In the genomic region with DNA sequence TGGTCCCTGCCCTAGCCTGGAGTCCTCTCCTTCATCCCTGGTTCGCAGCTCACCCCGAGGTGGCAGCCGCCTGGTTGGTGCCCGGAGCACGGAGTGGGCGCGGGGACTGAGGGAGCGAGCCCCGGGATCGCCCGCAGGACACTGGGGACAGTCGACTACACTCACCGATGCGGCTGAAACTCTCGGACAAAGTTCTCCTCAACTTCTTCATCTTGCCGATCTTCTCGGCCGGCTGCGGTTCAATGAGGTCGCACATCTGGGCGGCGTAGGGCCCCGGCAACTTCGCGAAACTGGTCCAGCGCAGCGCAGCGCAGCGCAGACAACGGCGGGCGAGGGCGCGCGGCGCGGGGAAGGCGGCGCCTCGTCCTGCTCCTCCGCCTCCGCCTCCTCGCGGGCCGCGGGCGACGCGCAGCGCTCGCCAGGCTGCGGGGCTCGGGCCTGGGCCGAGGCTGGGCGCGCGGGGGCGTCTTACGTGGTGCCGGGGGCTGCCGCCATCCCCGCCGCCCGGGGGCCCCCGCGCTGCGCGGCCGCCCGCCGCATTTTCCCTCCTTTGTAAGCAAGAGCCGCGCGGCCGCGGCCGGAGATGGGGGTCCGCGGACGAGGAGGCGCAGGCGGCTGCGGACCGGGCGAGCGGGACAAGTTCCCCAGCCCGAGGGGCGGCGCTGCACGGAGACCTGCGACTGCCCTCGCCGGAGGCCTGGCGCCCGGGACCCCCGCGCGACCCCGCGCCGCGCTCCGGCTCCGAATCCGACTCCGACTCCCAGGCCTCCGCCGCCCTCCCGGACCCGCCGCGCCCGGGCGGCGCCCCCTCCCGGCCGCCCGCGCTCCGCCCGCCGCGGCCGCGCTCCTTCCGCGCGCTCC, we compare ENCODE assay signal across 8 mouse cellular contexts. TPM values are rescaled to one million over a fixed set of nuclear protein-coding genes. Genes with fewer than 3 reads are reported as not detected.
DNase-seq lines count a peak whose midpoint lies in the region; ATAC-seq and TF ChIP-seq lines count a peak whose summit lies in the region.

No protein-coding gene starts in this region.

- peak overlapping the region; percentile 81 for H3K4me2 ChIP-seq in lung, postnatal 0 days (replicated peaks; ENCODE audit: low read depth, low read length)

- H3K4me1 ChIP-seq in cerebellum, adult 2 months (ENCODE audit: control insufficient read depth, insufficient read depth, low read length): no peaks in the 10 kb centered on the region
- H3K4me1 ChIP-seq in lung, postnatal 0 days (ENCODE audit: insufficient read depth, low read depth, low read length): peaks cover 4% of the 10 kb centered on the region; the same call in 1 of the 2 replicates

- no peaks in the 10 kb centered on the region for H3K27me3 ChIP-seq in cerebellum, adult 2 months (ENCODE audit: control insufficient read depth, insufficient read depth, low read length)
- H3K27me3 ChIP-seq in lung, postnatal 0 days (replicated peaks; ENCODE audit: insufficient read depth, low read length): no peaks in the 10 kb centered on the region

- no peak overlapping the region for H3K27ac ChIP-seq in cerebellum, adult 2 months (ENCODE audit: insufficient read depth, low read length)
- peak overlapping the region; percentile 92 for H3K27ac ChIP-seq in lung, postnatal 0 days (ENCODE audit: low read length)

- TF ChIP-seq CTCF in cerebellum, adult 2 months (IDR thresholded peaks at IDR 0.05; ENCODE audit: borderline replicate concordance, insufficient read depth, low read depth, low read length): no peak
- TF ChIP-seq CTCF in lung, postnatal 0 days (IDR thresholded peaks at IDR 0.05): peak; percentile 2; the same call in 1 of the 2 replicates

- ATAC-seq in frontal cortex, adult (ENCODE audit: low TSS enrichment): peak; percentile 92
- ATAC-seq in hematopoietic stem cell, adult 5-6 weeks (replicated peaks in 1 of 2; ENCODE audit: insufficient read depth in 1 of 2, low FRiP score in 2 of 2, low TSS enrichment in 1 of 2, low read depth in 1 of 2, poor library complexity in 2 of 2, severe bottlenecking in 2 of 2): peak; percentile 54 to 63
- ATAC-seq in lung, postnatal 0 days: peak; percentile 91

- H3K36me3 ChIP-seq in lung, postnatal 0 days (ENCODE audit: insufficient read depth, low read length): no peaks in the 10 kb centered on the region

- peak; percentile 31 for DNase-seq in ES-CJ7 (ENCODE audit: low read depth, low spot score)
- peak; percentile 66 to 74 for DNase-seq in cerebellum, adult 2 months
- peak; percentile 39 to 56 for DNase-seq in layer of hippocampus, postnatal 25 days (ENCODE audit: extremely low spot score in 1 of 2, low spot score in 1 of 2)
- peak; percentile 79 for DNase-seq in lung, postnatal 0 days (ENCODE audit: low spot score)
- peak; percentile 55 for DNase-seq in ovary, postnatal 10 days (ENCODE audit: low spot score)
- DNase-seq in urinary bladder, adult 2 months (ENCODE audit: low spot score): peak; percentile 61

- WGBS in cerebellum, adult 2 months: under 1% methylated on average over 123 of the region's 128 CpGs
- under 1% methylated on average over 70 of the region's 128 CpGs for WGBS in lung, postnatal 0 days

- TF ChIP-seq POLR2A in cerebellum, adult 2 months (IDR thresholded peaks at IDR 0.05; ENCODE audit: borderline replicate concordance, insufficient read depth, low read length): no peak

- H3K9me3 ChIP-seq in lung, postnatal 0 days (ENCODE audit: low read length): no peaks in the 10 kb centered on the region

- H3K9ac ChIP-seq in lung, postnatal 0 days (replicated peaks; ENCODE audit: low read depth): peak overlapping the region; percentile 67

- no peak for TF ChIP-seq EP300 in lung, postnatal 0 days (IDR thresholded peaks at IDR 0.05)

- H3K4me3 ChIP-seq in cerebellum, adult 2 months (replicated peaks; ENCODE audit: insufficient read depth, low read depth, low read length): peak overlapping the region; percentile 88
- peak overlapping the region; percentile 89 for H3K4me3 ChIP-seq in lung, postnatal 0 days (ENCODE audit: low read depth, low read length)

RNA-seq across cellular contexts. Expression of gene Cdk14, which starts 40.0 kb away (rescaled TPM):
- polyA plus RNA-seq in cerebellum, adult 2 months (2012; rRNA removed): 40.4 and 48.5 TPM in 2 replicates
- total RNA-seq in hematopoietic stem cell, adult 5-6 weeks (2017): 4.5 and 14.8 TPM in 2 replicates
- total RNA-seq in layer of hippocampus, postnatal 25 days (2021): 100 to 1,000 TPM; 233 to 245 TPM
- polyA plus RNA-seq in lung, postnatal 0 days (2015; fragmentation: Nextera tagmentation; extraction: Ambion mirVana): 19.7 and 32.7 TPM in 2 replicates
- 6.9 and 8.2 TPM in 2 replicates for polyA plus RNA-seq in urinary bladder, adult 2 months (2012; rRNA removed)
